Mouse (Mus musculus): ENCODE measurements around the gene Elmsan1. TPM values are rescaled to one million over a fixed set of nuclear protein-coding genes. Genes with fewer than 3 reads are reported as not detected.
A peak's percentile ranks its signal among the peaks of the same experiment; 100 is the strongest.

Gene Elmsan1
- total RNA-seq, 2 experiments from 2014 or later, result 15.7 to 16.9 TPM

DNA sequence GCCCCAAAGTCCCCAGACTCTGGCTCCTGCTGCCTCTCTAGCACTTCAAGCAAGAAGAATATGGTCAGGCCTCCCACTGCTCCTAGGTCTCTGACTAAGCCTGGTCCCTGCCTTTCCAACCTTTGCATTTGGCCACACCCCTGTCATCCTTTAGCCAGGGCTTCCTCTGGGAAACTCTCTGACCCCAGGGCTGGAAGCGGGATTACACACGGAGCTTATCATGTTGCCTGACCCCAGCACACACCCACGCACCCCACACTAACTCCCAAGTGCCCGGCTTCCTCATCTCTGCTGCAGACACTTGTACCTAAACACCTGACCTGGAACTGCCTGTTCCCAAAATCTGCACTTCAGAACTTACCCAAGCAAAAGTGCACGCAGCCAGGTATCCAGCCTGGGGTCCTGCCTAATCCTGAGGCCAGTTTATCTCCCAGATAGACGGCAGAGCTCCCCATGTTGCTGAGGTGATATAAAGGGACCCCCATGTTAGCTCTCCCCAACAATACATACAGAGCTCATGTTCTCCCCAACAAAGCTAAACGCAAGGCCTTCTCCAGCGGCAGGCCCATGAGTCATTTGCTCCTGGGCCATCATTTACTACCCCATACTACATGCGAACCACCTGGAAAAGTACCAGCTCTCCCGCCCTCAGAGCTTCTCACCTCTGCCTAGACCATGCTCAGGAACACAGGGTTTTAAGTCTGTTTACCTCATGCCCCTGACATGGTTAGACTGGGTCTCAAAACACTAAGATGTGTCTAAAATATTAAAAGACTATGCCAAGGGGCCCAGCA is 39.8 kb downstream of the Elmsan1 start:
- intact Hi-C loops (cut with DNase I), result loop anchor here (5.0 kb wide), 1 partner anchor 38 kb away; the partner anchor contains the start of gene Elmsan1
- no peak for DNase-seq

DNA sequence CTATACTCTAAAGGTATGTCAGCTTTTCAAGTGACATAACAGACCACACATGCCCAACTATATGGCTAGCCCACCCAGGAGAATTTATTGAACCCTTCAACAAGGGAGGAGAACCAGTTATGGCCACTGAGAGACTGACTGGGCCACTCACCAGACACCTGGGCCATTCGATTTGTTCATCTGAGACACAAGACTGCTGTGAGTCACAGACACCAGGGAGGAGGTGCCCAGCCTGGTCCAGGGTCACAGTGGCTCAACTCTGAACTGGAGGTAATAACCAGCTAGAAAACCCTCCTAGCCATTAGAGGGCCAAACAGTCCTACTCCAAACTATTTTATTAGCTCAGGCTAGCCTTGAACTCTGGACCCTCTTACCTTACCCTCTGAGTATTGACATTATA is 40.6 kb downstream of the Elmsan1 start:
- intact Hi-C loops (cut with DNase I), result loop anchor here (5.0 kb wide), 1 partner anchor 39 kb away; the partner anchor contains the start of gene Elmsan1
- DNase-seq, result no peak

DNA sequence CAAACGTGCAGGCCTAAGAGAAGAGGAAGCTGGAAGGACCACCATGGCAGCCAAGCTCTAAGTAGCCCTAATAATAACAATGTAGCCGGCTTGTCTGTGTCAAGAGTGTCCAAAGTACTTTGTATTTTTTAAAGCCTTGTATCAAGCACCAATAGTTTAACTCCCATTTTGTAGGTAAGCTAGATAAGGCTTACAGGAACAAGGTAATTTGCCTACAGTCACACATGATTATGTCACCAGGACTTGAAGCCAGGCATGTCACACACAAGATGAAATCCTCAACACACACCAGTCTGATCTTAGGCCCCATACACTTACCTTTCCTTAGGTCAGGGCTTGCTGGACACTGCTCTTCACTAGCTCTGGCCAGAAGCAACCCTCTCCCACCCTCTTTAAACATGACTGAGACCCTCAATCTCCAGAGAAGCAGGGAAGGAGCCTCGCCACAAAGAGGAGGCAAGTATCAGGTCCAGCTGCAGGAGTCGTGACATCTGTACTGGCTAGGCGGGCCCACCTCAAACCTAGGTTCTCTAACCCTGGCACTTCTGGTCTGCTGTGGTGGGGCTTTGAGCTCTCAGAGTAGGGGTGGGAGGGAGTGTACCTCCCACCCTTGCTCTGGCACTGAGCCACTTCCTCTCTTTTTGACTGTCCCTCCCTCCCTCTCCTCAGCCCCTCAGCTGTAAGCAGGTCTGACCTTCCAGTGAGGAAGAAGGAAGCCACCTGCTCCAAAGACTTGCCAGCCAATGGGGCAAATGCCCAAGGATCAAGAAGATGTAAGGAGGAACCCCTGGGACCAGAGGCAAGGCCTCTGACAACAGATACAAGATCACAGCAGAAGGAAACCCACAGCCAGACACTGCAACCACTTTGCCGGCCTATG is 41.6 kb downstream of the Elmsan1 start:
- intact Hi-C loops (cut with DNase I), result loop anchor here (5.0 kb wide), 1 partner anchor 40 kb away; the partner anchor contains the start of gene Elmsan1
- no peak for DNase-seq

DNA sequence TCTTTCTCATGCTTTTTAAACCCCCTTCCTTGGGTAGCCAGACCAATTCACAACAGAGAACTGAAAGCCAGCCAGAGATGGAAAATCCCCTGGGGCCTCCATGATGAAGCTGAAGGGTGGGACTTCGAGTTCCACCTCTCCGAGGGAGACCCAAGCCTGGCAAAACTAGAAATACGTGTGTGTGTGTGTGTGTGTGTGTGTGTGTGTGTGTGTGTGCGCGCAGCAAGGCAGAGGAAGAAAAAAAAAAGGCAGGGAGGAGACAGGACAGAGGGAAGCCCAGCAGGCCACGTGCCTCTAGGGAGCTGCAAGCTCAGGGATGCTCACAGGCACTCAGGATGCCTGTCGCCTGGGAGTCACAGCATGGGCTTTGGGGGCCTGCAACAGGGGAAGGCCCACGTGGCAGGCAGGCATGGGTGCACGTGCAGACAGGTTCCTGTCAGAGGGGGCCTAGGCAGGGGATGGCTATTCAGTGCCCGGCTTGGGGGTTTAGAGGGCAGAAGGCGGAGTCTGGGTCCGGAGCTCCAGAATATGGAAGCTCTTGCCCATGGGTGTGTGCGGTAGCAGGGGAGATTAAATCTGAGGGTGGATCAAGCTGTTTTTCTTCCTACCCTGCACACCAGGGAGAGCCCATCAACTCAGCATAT is 42.4 kb downstream of the Elmsan1 start:
- intact Hi-C loops (cut with DNase I), result loop anchor here (5.0 kb wide), 1 partner anchor 41 kb away; the partner anchor contains the start of gene Elmsan1
- peak; percentile 53 to 62 for DNase-seq

DNA sequence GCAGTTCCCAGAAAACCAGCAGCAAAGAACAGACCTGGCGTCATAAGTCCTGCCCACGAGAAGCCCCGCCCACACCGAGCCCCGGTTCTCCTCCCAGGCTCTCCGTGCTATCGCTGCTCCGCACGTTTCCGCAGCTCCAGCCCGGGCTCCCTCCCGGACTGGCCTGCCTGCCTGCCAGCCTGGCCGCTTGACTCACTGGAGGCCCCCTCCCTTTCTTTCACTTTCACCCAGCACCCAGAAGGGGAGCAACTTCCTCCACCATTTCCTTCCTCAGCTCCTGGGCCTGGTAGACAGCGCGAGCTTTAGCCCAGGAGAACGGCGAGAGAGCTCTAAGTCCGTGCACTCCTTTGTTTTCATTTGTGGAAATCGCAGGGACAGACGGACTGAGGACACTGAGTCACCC is 43.0 kb downstream of the Elmsan1 start:
- intact Hi-C loops (cut with DNase I), result loop anchor here (1.0 to 5.0 kb wide), 2 partner anchors 17 to 42 kb away; partner anchors contain the start of gene Elmsan1
- DNase-seq, result peak; percentile 85 to 89

DNA sequence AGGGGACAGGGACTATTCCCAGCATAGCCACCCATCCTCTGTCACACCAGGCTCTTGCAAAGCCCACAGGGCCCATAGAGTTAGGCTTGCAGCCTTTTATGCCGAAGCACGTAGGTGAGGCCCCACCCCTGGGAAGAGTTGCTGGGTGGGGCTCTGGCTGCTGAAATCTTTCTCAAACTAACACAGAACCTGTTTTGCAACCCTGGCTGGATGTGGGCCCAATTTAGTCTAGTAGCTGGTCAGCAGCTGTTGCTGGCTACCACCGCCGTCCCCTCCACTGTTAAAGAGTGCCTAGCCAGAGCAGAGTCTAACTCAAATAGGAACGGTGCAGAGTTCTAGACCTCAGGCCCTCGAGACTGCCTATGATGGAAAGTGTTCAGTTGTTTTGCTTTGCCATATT is 43.8 kb downstream of the Elmsan1 start:
- peak; percentile 76 to 80 for DNase-seq
- intact Hi-C loops (cut with DNase I), result loop anchor here (1.0 to 5.0 kb wide), 2 partner anchors 17 to 42 kb away; partner anchors contain the start of gene Elmsan1

- intact Hi-C loops (cut with DNase I), result no loop called here
- peak; percentile 43 to 48 for DNase-seq
These were observed 44.4 kb downstream of the Elmsan1 start for GRCm38 (mm10) chr12:84174190-84174811.

GRCm38 (mm10) chr12:84173309-84173915 is 45.3 kb downstream of the Elmsan1 start:
- no peak for DNase-seq
- intact Hi-C loops (cut with DNase I), result no loop called here

- intact Hi-C loops (cut with DNase I), result no loop called here
- DNase-seq, result no peak
These were observed 45.8 kb downstream of the Elmsan1 start for GRCm38 (mm10) chr12:84172862-84173261.

GRCm38 (mm10) chr12:84172216-84172615 is 46.5 kb downstream of the Elmsan1 start:
- DNase-seq, result no peak
- intact Hi-C loops (cut with DNase I), result no loop called here

- no peak for DNase-seq
- intact Hi-C loops (cut with DNase I), result no loop called here
These were observed 48.1 kb downstream of the Elmsan1 start for GRCm38 (mm10) chr12:84170610-84171009.

DNA sequence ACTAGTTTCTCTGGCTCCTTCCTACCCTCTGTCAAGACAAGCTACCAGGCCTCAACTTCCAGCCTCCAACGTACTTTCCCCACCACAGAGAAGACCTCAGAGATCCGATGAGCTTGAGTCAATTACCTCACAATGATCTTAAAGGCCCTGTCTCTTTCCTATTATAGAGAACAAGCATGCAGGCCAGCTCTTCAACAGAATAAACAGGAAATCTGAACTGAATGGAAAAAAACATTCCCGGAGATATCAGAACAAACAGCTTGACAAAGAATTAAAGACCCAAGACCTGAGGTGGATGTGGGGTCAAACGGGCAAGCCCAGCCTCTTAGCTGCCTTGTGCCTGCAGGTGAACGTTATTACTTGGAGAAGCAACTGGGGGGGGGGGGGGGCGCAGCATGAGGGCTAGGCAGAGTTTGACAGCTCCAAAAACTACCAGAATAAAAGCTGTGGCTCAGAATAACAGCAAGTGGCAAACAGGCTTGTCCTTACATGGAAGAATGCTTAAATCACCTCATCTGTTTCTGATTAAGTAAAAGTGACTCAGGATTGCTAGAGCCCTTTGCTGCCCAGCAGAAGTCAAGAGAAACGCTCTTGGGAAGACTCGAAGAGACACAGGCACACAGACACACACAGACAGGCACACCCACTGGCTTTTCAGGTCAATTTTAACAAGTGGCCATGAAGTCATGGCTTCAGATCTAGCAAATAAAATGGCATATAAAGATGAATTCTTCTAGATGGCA is 52.9 kb downstream of the Elmsan1 start:
- intact Hi-C loops (cut with DNase I), result loop anchor here (1.0 kb wide), 1 partner anchor 79 kb away; no protein-coding TSS in a partner anchor
- DNase-seq, result peak in 1 of 2 experiments; percentile 1

- DNase-seq, result no peak
- intact Hi-C loops (cut with DNase I), result no loop called here
These were observed 55.0 kb downstream of the Elmsan1 start for GRCm38 (mm10) chr12:84163586-84164110.

DNA sequence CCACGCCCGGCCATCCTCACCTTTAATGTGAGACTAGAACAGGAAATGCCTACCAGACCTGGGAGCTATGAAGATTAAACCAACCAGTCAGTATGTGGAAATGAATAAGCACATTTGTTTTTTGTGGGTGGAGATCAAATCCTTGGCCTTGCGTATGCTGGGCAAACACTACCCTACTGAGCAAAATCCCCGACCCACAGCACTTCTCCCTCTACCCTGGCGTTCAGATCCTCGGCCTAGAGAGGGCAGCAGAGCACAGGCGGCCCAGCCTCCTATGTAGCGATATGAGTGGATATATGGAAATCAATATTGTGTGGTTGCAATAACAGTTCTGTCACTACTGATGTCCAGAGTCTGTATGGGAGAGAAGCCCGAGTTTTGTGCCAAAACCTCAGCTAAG is 55.5 kb downstream of the Elmsan1 start:
- intact Hi-C loops (cut with DNase I), result no loop called here

DNA sequence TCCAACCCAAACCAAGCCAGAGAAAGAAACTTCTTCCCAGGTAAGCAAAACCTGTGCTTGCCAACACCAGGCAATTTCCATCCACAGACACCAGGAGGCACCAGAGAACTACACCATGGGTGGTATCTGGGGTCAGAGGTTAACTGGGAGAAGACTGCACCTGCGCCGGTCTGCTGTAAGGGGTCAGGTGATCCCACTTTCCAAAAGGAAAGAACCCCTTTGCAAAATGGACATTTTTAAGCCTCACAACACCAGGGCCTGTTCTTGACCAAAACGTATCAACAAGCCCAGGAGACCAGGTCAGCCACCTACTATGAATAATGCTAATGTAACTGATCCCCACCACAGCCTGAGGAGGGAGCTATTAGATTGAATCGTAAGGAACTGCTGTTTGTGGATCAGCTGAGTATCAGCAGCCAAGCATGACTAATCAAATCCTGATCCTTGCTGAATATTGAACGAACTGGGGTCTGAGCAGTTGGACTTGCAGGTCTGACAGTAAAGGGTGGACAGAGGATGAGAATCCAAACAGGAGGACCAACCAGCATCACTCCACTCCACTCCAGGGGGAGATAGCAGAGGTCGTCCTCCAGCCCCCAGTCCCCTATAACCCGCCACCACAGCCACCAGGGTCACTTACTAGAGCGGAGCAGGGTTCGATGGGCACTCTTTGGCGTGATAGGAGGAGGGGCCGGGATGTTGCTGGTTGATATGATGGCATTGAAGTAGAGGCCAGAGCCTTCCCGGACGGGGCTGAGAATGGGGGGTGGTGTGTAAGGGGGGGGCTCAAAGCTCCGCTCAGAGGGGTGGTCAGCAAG is 56.9 kb downstream of the Elmsan1 start:
- no peak for DNase-seq
- intact Hi-C loops (cut with DNase I), result loop anchor here (1.0 kb wide), 1 partner anchor 87 kb away; no protein-coding TSS in a partner anchor

More for the DNA sequence above, 55.5 kb downstream of the Elmsan1 start:
- peak; percentile 53 to 58 for DNase-seq

- no peak for DNase-seq
- intact Hi-C loops (cut with DNase I), result loop anchor here (1.0 kb wide), 1 partner anchor 88 kb away; no protein-coding TSS in a partner anchor
These were observed 57.6 kb downstream of the Elmsan1 start for GRCm38 (mm10) chr12:84161116-84161515.

DNA sequence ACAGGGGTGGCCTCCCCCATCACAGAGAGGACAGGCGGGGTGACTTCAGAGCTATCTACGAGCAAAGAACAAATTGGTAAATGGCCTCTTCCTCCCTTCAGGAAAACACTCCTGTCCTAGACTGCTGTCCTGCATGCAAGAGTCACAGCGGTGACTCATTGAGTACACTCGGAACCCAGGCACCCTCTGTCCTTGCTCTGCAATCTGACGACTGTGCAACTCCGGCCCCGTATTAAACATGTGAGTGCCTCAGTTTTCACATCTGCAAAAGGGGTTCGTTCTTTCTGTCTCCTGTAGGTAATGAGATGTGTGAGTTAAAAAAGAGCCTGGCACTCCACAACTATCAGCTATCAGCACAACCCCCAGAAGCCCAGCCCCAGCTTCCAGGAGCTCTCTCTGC is 58.2 kb downstream of the Elmsan1 start:
- intact Hi-C loops (cut with DNase I), result no loop called here
- DNase-seq, result no peak

- no peak for DNase-seq
- intact Hi-C loops (cut with DNase I), result no loop called here
These were observed 60.5 kb downstream of the Elmsan1 start for GRCm38 (mm10) chr12:84158156-84158555.

All from heart, postnatal 14 days (tissue).